Mouse (Mus musculus): ENCODE results near the gene Neurl1a.

The Neurl1a gene

GRCm38 (mm10) chr19:47285581-47285980, 107.0 kb downstream of the Neurl1a start:
- peak; percentile 61 for DNase-seq (ENCODE audit: low read depth, low spot score)

DNA sequence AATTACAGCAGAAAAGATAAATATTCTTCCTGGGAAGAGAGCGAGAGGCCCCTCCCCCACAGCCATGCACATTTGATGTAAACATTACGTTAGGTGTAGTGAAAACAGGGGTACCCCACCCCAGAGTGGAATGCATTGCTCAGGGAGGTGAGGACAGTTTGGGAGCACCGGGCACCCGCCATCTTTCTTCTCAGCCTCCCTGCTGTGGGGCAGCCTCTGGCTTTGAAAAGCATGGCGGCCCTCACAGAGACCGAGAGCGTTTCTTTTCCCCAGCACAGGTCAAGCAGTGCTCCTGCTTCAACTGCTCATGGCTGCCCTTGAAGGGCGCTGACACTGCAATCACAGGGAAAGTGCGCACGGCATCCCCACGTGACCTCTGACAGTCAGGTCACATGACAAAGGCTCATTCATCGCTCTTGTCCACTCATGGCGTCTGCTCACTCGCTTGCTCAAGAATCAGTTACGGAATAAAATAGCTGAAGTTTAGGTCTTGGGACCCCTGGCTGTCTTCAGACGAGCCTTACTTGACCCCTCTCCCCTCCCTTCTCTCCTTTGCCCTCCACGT, 108.3 kb downstream of the Neurl1a start:
- DNase-seq (ENCODE audit: low read depth, low spot score) = peak; percentile 87

DNA sequence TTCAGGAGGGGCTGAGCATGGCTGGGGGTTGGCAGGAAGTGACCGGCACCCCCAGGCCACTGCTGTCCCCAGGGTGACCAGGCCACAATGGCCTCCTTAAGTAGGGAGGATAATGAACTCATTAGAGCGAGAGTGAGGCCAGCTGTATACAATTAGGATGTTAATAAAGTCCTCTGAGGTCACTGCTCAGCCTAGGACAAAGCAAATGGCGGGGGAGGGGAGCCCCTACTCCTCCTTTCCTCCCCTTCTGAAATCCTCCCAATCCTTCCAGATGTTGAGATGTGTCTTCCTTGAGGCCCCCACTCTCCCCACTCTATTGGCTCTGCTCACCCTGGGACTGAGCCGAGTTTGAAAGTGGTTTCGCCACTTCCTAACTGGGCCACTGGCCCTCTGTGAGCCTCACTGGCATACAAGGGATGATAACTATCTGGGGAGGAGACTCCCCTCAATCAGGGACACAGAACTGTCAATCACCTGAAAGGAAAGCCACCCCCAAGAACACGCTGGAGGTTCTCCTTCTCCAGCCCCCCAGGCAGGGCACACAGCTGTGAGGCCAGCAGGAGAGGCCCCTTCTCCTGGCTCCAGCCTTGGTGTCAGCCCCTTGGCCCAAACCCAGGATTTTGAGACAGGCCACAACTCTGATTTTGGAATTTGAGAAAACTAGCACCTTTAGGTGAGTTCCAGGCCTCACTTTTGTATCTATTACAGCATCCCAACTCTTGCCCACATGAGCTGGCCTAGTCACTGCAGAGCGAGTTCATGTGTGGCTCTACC, 112.9 kb downstream of the Neurl1a start:
- no peak for DNase-seq (ENCODE audit: low read depth, low spot score)

GRCm38 (mm10) chr19:47292451-47292951, 113.9 kb downstream of the Neurl1a start:
- no peak for DNase-seq (ENCODE audit: low read depth, low spot score)

GRCm38 (mm10) chr19:47298100-47298499, 119.5 kb downstream of the Neurl1a start:
- no peak for DNase-seq (ENCODE audit: low read depth, low spot score)

GRCm38 (mm10) chr19:47301303-47302190, 122.9 kb downstream of the Neurl1a start:
- no peak for DNase-seq (ENCODE audit: low read depth, low spot score)

DNA sequence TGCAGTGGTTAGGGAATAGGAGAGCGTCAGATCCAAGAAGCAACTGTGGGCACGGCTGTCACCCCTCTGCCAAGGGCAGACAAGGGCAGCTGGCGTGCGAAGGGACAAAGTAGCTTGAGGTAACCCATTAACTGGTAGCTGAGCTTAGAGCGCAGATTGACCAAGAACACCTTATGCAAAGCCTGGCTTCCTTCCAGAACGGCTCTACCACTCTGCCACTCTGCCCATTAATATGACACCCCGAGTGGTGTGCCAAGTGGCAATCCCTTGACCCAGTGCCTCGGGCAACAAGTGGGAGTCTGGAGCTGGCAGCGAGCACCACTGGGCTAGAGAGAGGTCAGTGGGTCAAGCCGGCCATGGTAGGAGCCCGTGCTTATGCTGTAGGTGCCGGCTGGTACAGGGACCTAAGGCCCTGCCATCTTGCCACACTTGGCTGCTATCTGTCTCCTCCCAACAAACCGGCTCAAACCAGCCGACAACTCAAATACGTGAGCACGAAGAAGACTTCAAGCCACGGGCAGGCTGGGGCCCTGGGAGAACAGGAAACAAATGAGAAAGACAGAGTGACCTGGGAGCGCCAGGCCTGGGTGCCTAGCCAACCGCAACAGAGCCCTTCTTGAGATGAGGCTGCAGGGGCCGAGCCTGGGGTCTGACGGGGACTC, 123.7 kb downstream of the Neurl1a start:
- no peak for DNase-seq (ENCODE audit: low read depth, low spot score)

DNA sequence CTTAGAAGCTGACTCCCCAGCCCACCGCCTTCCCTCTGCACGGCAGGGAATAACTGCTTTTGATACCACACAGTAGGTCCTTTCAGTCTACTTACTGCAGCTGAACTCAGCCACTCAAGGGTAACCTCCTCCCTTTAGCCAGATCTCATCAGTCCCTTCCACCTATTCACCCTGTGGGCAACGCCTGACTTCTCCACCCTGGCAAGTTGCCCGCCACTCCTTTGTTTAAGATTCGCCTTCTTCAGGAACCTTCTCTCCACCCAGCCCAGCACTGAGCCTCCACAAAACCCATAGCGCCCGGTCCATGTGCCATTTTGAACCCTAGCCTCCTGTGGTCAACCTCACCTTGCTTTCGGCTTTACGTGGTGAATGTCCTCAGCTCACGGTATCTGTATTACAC, 124.5 kb downstream of the Neurl1a start:
- DNase-seq (ENCODE audit: low read depth, low spot score) = no peak

- no peak for DNase-seq (ENCODE audit: low read depth, low spot score)
These were observed 125.6 kb downstream of the Neurl1a start for GRCm38 (mm10) chr19:47304170-47304745.

- DNase-seq (ENCODE audit: low read depth, low spot score) = no peak
These were observed 126.8 kb downstream of the Neurl1a start for GRCm38 (mm10) chr19:47305401-47305800.

- no peak for DNase-seq (ENCODE audit: low read depth, low spot score)
These were observed 127.7 kb downstream of the Neurl1a start for GRCm38 (mm10) chr19:47306128-47306916.

DNA sequence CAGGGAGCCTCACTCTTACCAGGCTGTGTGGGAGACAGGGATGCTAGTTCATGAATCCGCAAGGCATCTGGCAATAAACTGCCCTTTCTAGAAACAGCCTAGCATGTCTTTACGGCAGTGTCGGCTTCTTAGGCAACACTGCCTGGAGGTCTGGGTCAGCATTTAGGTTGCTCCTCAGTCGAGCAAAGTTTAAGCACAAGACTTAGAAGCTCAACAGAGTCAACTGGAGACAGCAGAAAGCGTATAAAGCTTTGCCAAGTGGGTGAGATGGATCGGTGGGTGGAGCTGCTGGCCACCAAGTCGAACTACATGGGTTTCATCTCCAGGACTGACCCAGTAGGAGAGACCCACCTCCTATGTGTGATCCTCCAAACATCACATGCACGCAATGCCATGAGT, 128.3 kb downstream of the Neurl1a start:
- DNase-seq (ENCODE audit: low read depth, low spot score) = no peak

All from R1 (cell line).